Mouse (Mus musculus) liver, embryonic 16.5 days (tissue): ENCODE results near the gene Lamb2. TPM values are rescaled to one million over a fixed set of nuclear protein-coding genes. Genes with fewer than 3 reads are reported as not detected.
A peak's percentile ranks its signal among the peaks of the same experiment; 100 is the strongest.

Experiments used
- ATAC-seq: fragments of 200-750 bp; cut with Nextera tagmentation; 2 replicates; pipeline ENCODE4 v1.8.0; 2017; ENCODE audit warnings: low read depth, mild to moderate bottlenecking, moderate number of reproducible peaks, moderate library complexity
- H3K27ac ChIP-seq: fragments of 300-500 bp; sonication (generic); 2 replicates; pipeline ENCODE4 v1.5.1; 2014; ENCODE audit warnings: mild to moderate bottlenecking, low read length
- H3K27me3 ChIP-seq: fragments of 300-500 bp; sonication (generic); 2 replicates; pipeline ENCODE4 v1.6.1; 2014; ENCODE audit warnings: low read depth, low read length, mixed read lengths; ENCODE audit not compliant: control insufficient read depth, insufficient read depth
- H3K36me3 ChIP-seq: fragments of 300-500 bp; sonication (generic); 2 replicates; pipeline ENCODE4 v1.6.1; 2014; ENCODE audit warnings: mild to moderate bottlenecking; ENCODE audit not compliant: control insufficient read depth, insufficient read depth
- H3K4me1 ChIP-seq: fragments of 300-500 bp; sonication (generic); 2 replicates; pipeline ENCODE4 v1.6.1; 2014; ENCODE audit warnings: low read depth, low read length, mixed read lengths; ENCODE audit not compliant: control insufficient read depth
- H3K4me2 ChIP-seq: fragments of 300-500 bp; sonication (generic); 2 replicates; pipeline ENCODE4 v1.6.1; 2014; ENCODE audit warnings: low read depth, low read length, mixed read lengths
- H3K4me3 ChIP-seq: fragments of 300-500 bp; sonication (generic); 2 replicates; pipeline ENCODE4 v1.5.1; 2014; ENCODE audit warnings: low read depth, mild to moderate bottlenecking, low read length
- H3K9ac ChIP-seq: fragments of 300-500 bp; sonication (generic); 2 replicates; pipeline ENCODE4 v1.6.1; 2014; ENCODE audit warnings: low read depth, low read length
- H3K9me3 ChIP-seq: fragments of 300-500 bp; sonication (generic); replicated peaks from 2 replicates; pipeline ENCODE4 v1.6.1; 2016; ENCODE audit warnings: low read length; ENCODE audit not compliant: control insufficient read depth
- WGBS: fragments of 180-500 bp; shearing (Covaris S2); extraction: QIAGEN DNeasy Blood & Tissue Kit; methylation state at CpG from one replicate; pipeline ENCODE4 v1.1.7; 2014; ENCODE audit not compliant: insufficient replicate concordance; 5-methylcytosine and 5-hydroxymethylcytosine counted together
- polyA plus RNA-seq: library from polyadenylated mRNA; unstranded; fragments of >200 nt; fragmentation: Nextera tagmentation; extraction: Ambion mirVana; gene quantifications from 2 replicates; pipeline ENCODE4 v1.2.1, GENCODE M21; 2015

Gene Lamb2
- polyA plus RNA-seq, 1 experiment from 2014 or later: 10.7 TPM

GRCm38 (mm10) chr9:108485301-108485875, 5.9 kb downstream of the Lamb2 start:
- 79% methylated on average over 19 of the region's 19 CpGs for WGBS
- H3K9ac ChIP-seq: no peak overlapping the region
- no peaks in the 10 kb centered on the region for H3K27me3 ChIP-seq
- H3K4me1 ChIP-seq: peaks cover 6% of the 10 kb centered on the region
- no peak for ATAC-seq
- H3K9me3 ChIP-seq: no peaks in the 10 kb centered on the region
- H3K4me3 ChIP-seq: no peak overlapping the region
- no peaks in the 10 kb centered on the region; the same call in 1 of the 2 replicates for H3K36me3 ChIP-seq
- H3K4me2 ChIP-seq: no peak overlapping the region
- H3K27ac ChIP-seq: no peak overlapping the region

- Histone ChIP-seq H3K4me3 (no peak overlapping the region), H3K4me2 (no peak overlapping the region), H3K27me3 (no peaks in the 10 kb centered on the region), H3K27ac (no peak overlapping the region), H3K9me3 (no peaks in the 10 kb centered on the region), H3K9ac (no peak overlapping the region), H3K4me1 (peaks cover 12% of the 10 kb centered on the region), H3K36me3 (no peaks in the 10 kb centered on the region; the same call in 1 of the 2 replicates)
- WGBS: 65% methylated on average over 8 of the region's 8 CpGs
- ATAC-seq: no peak
Measured at GRCm38 (mm10) chr9:108486973-108487530, 7.5 kb downstream of the Lamb2 start.

- no peak overlapping the region for H3K9ac ChIP-seq
- no peak for ATAC-seq
- no peaks in the 10 kb centered on the region for H3K27me3 ChIP-seq
- 81% methylated on average over 17 of the region's 17 CpGs for WGBS
- peaks cover 11% of the 10 kb centered on the region for H3K36me3 ChIP-seq
- no peak overlapping the region for H3K4me3 ChIP-seq
- H3K4me2 ChIP-seq: no peak overlapping the region
- H3K9me3 ChIP-seq: no peaks in the 10 kb centered on the region
- H3K27ac ChIP-seq: no peak overlapping the region
- H3K4me1 ChIP-seq: peaks cover 18% of the 10 kb centered on the region
Measured at GRCm38 (mm10) chr9:108488403-108488802, 8.9 kb downstream of the Lamb2 start.

- 91% methylated on average over 20 of the region's 20 CpGs for WGBS
- Histone ChIP-seq H3K27me3 (no peaks in the 10 kb centered on the region), H3K36me3 (peaks cover 19% of the 10 kb centered on the region), H3K9ac (no peak overlapping the region), H3K9me3 (no peaks in the 10 kb centered on the region), H3K4me2 (no peak overlapping the region), H3K4me3 (no peak overlapping the region), H3K27ac (no peak overlapping the region), H3K4me1 (peaks cover 18% of the 10 kb centered on the region)
- no peak for ATAC-seq
Measured at GRCm38 (mm10) chr9:108489215-108489614, 9.7 kb downstream of the Lamb2 start.

- Histone ChIP-seq H3K36me3 (peaks cover 26% of the 10 kb centered on the region), H3K27ac (peak overlapping the region; percentile 97), H3K4me2 (peak overlapping the region; percentile 90), H3K4me1 (peaks cover 18% of the 10 kb centered on the region), H3K9ac (peak overlapping the region; percentile 97), H3K27me3 (no peaks in the 10 kb centered on the region), H3K9me3 (no peaks in the 10 kb centered on the region), H3K4me3 (peak overlapping the region; percentile 100)
- WGBS: 66% methylated on average over 26 of the region's 26 CpGs
- ATAC-seq: no peak
Measured at GRCm38 (mm10) chr9:108489702-108490558, 10.4 kb downstream of the Lamb2 start.

- H3K27me3 ChIP-seq: no peaks in the 10 kb centered on the region
- peaks cover 32% of the 10 kb centered on the region for H3K36me3 ChIP-seq
- peaks cover 18% of the 10 kb centered on the region for H3K4me1 ChIP-seq
- H3K4me3 ChIP-seq: peak within 1 kb of the TSS; percentile 100
- H3K9ac ChIP-seq: peak within 1 kb of the TSS; percentile 97
- peak within 1 kb of the TSS; percentile 97 for H3K27ac ChIP-seq
- peak; percentile 91 for ATAC-seq
- no peaks in the 10 kb centered on the region for H3K9me3 ChIP-seq
- 0% methylated on average over 69 of the region's 69 CpGs for WGBS
- H3K4me2 ChIP-seq: peak within 1 kb of the TSS; percentile 90
Measured at GRCm38 (mm10) chr9:108490559-108491285, 11.2 kb downstream of the Lamb2 start, which contains the start of gene Usp19. Gene Usp19, plus strand, starts transcription at chr9:108490602.

- Histone ChIP-seq H3K4me1 (peaks cover 18% of the 10 kb centered on the region), H3K27me3 (no peaks in the 10 kb centered on the region), H3K9ac (peak overlapping the region; percentile 97), H3K4me3 (peak overlapping the region; percentile 100), H3K36me3 (peaks cover 37% of the 10 kb centered on the region), H3K9me3 (no peaks in the 10 kb centered on the region), H3K27ac (peak overlapping the region; percentile 97), H3K4me2 (peak overlapping the region; percentile 90)
- ATAC-seq: no peak; the same call in 1 of the 2 replicates
- WGBS: 4% methylated on average over 12 of the region's 12 CpGs
Measured at GRCm38 (mm10) chr9:108491286-108491580, 11.7 kb downstream of the Lamb2 start.

GRCm38 (mm10) chr9:108492043-108492750, 12.7 kb downstream of the Lamb2 start:
- peaks cover 18% of the 10 kb centered on the region for H3K4me1 ChIP-seq

More at GRCm38 (mm10) chr9:108492043-108492750, 12.7 kb downstream of the Lamb2 start:
- H3K4me2 ChIP-seq: peak overlapping the region; percentile 90
- no peak for ATAC-seq
- no peaks in the 10 kb centered on the region for H3K27me3 ChIP-seq
- H3K9ac ChIP-seq: peak overlapping the region; percentile 97
- peak overlapping the region; percentile 97 for H3K27ac ChIP-seq
- WGBS: 66% methylated on average over 16 of the region's 16 CpGs
- no peaks in the 10 kb centered on the region for H3K9me3 ChIP-seq
- peak overlapping the region; percentile 100 for H3K4me3 ChIP-seq
- peaks cover 47% of the 10 kb centered on the region for H3K36me3 ChIP-seq
